Mouse (Mus musculus) heart, adult 2 months (tissue): ENCODE measurements around the gene Rnf126.

Experiments used
- CTCF ChIP-seq: fragments of 200-600 bp; IDR thresholded peaks from 2 replicates; pipeline ENCODE4 v1.8.1; 2022; ENCODE audit warnings: antibody characterized with exemption, mild to moderate bottlenecking, moderate library complexity
- EP300 ChIP-seq: fragments of 200-500 bp; IDR thresholded peaks from 2 replicates; pipeline ENCODE4 v1.6.1; 2011; ENCODE audit warnings: low read depth, low read length, control low read depth; ENCODE audit not compliant: insufficient read depth
- POLR2A ChIP-seq: fragments of 200-500 bp; IDR thresholded peaks from 2 replicates; pipeline ENCODE4 v1.6.1; 2011; ENCODE audit warnings: mild to moderate bottlenecking, low read depth, low read length, control low read depth; ENCODE audit not compliant: insufficient read depth

- TF ChIP-seq CTCF, result peak; percentile 56
- TF ChIP-seq POLR2A, result no peak
- TF ChIP-seq EP300, result no peak
Observed at GRCm38 (mm10) chr10:79738259-79738658, 28.5 kb downstream of the Rnf126 start.
